Mouse (Mus musculus) intestine, embryonic 16.5 days (tissue): ENCODE measurements around the gene Ppp1r11. TPM values are rescaled to one million over a fixed set of nuclear protein-coding genes. Genes with fewer than 3 reads are reported as not detected.

Experiments used
- ATAC-seq: fragments of 200-750 bp; cut with Nextera tagmentation; 2 replicates; pipeline ENCODE4 v1.8.0; 2017; ENCODE audit warnings: moderate TSS enrichment, moderate library complexity
- H3K27ac ChIP-seq: fragments of 300-500 bp; sonication (generic); 2 replicates; pipeline ENCODE4 v1.5.1; 2014; ENCODE audit warnings: mild to moderate bottlenecking, low read length
- H3K27me3 ChIP-seq: fragments of 300-500 bp; sonication (generic); replicated peaks from 2 replicates; pipeline ENCODE4 v1.6.1; 2014; ENCODE audit warnings: low read length, control low read depth, mixed read lengths; ENCODE audit not compliant: control insufficient read depth, insufficient read depth
- H3K36me3 ChIP-seq: fragments of 300-500 bp; sonication (generic); 2 replicates; pipeline ENCODE4 v1.6.1; 2014; ENCODE audit warnings: low read length, control low read depth; ENCODE audit not compliant: control insufficient read depth, insufficient read depth
- H3K4me1 ChIP-seq: fragments of 300-500 bp; sonication (generic); 2 replicates; pipeline ENCODE4 v1.6.1; 2014; ENCODE audit warnings: low read length, control low read depth, mixed read lengths; ENCODE audit not compliant: control insufficient read depth, insufficient read depth
- H3K4me2 ChIP-seq: fragments of 300-500 bp; sonication (generic); 2 replicates; pipeline ENCODE4 v1.6.1; 2014; ENCODE audit warnings: low read depth, low read length, control low read depth
- H3K4me3 ChIP-seq: fragments of 300-500 bp; sonication (generic); 2 replicates; pipeline ENCODE4 v1.5.1; 2014; ENCODE audit warnings: mild to moderate bottlenecking, low read length
- H3K9ac ChIP-seq: fragments of 300-500 bp; sonication (generic); 2 replicates; pipeline ENCODE4 v1.6.1; 2014; ENCODE audit warnings: low read depth, low read length
- H3K9me3 ChIP-seq: fragments of 300-500 bp; sonication (generic); 2 replicates; pipeline ENCODE4 v1.6.1; 2016; ENCODE audit warnings: low read length, control low read depth; ENCODE audit not compliant: control insufficient read depth
- WGBS: fragments of 180-500 bp; shearing (Covaris S2); extraction: QIAGEN DNeasy Blood & Tissue Kit; methylation state at CpG from one replicate; pipeline ENCODE4 v1.1.7; 2014; 5-methylcytosine and 5-hydroxymethylcytosine counted together
- polyA plus RNA-seq: library from polyadenylated mRNA; unstranded; fragments of >200 nt; fragmentation: Nextera tagmentation; extraction: Ambion mirVana; gene quantifications from 2 replicates; pipeline ENCODE4 v1.2.1, GENCODE M21; 2015

Gene Ppp1r11
- polyA plus RNA-seq, 1 experiment from 2014 or later: 101 TPM

GRCm38 (mm10) chr17:36908235-36908634 is 43.3 kb downstream of the Ppp1r11 start:
- H3K4me2 ChIP-seq: no peak overlapping the region
- H3K4me1 ChIP-seq: no peaks in the 10 kb centered on the region
- H3K27me3 ChIP-seq: no peaks in the 10 kb centered on the region
- H3K9ac ChIP-seq: no peak overlapping the region
- H3K27ac ChIP-seq: no peak overlapping the region
- H3K4me3 ChIP-seq: no peak overlapping the region
- 56% methylated on average over 1 of the region's 1 CpGs for WGBS
- H3K36me3 ChIP-seq: no peaks in the 10 kb centered on the region
- H3K9me3 ChIP-seq: no peaks in the 10 kb centered on the region
- ATAC-seq: no peak

- no peak overlapping the region for H3K9ac ChIP-seq
- no peaks in the 10 kb centered on the region for H3K27me3 ChIP-seq
- 70% methylated on average over 3 of the region's 3 CpGs for WGBS
- no peak for ATAC-seq
- no peak overlapping the region for H3K27ac ChIP-seq
- H3K4me3 ChIP-seq: no peak overlapping the region
- H3K4me1 ChIP-seq: no peaks in the 10 kb centered on the region
- no peak overlapping the region for H3K4me2 ChIP-seq
- no peaks in the 10 kb centered on the region for H3K36me3 ChIP-seq
- H3K9me3 ChIP-seq: no peaks in the 10 kb centered on the region
Measured at GRCm38 (mm10) chr17:36903651-36904050, 47.9 kb downstream of the Ppp1r11 start.

- 35% methylated on average over 1 of the region's 1 CpGs for WGBS
- no peaks in the 10 kb centered on the region for H3K4me1 ChIP-seq
- no peaks in the 10 kb centered on the region for H3K27me3 ChIP-seq
- no peaks in the 10 kb centered on the region for H3K9me3 ChIP-seq
- no peak overlapping the region for H3K9ac ChIP-seq
- ATAC-seq: no peak
- no peak overlapping the region for H3K27ac ChIP-seq
- no peaks in the 10 kb centered on the region for H3K36me3 ChIP-seq
- peak overlapping the region; percentile 60 for H3K4me2 ChIP-seq
- peak overlapping the region; percentile 42 for H3K4me3 ChIP-seq
Measured at GRCm38 (mm10) chr17:36900691-36901090, 50.9 kb downstream of the Ppp1r11 start.

- no peaks in the 10 kb centered on the region for H3K36me3 ChIP-seq
- H3K4me1 ChIP-seq: 0 out of 2 replicates have a peak, but pooled peaks cover 2% of the 10 kb centered on the region
- 75% methylated on average over 5 of the region's 5 CpGs for WGBS
- no peak for ATAC-seq
- peak overlapping the region; percentile 65 for H3K9ac ChIP-seq
- H3K27ac ChIP-seq: 0 out of 2 replicates have a peak overlapping the region, but pooled peaks have one; percentile 12
- H3K4me3 ChIP-seq: peak overlapping the region; percentile 42
- no peaks in the 10 kb centered on the region for H3K27me3 ChIP-seq
- H3K9me3 ChIP-seq: no peaks in the 10 kb centered on the region
- H3K4me2 ChIP-seq: peak overlapping the region; percentile 60
Measured at GRCm38 (mm10) chr17:36900001-36900400, 51.5 kb downstream of the Ppp1r11 start.

GRCm38 (mm10) chr17:36899376-36899775 is 52.2 kb downstream of the Ppp1r11 start:
- Histone ChIP-seq H3K4me3 (peak overlapping the region; percentile 42), H3K4me1 (0 out of 2 replicates have a peak, but pooled peaks cover 2% of the 10 kb centered on the region), H3K9me3 (no peaks in the 10 kb centered on the region), H3K36me3 (no peaks in the 10 kb centered on the region), H3K27ac (peak overlapping the region; percentile 97), H3K27me3 (no peaks in the 10 kb centered on the region), H3K9ac (peak overlapping the region; percentile 65), H3K4me2 (peak overlapping the region; percentile 60)
- no peak for ATAC-seq
- WGBS: 75% methylated on average over 4 of the region's 4 CpGs

Other genes starting within 250 kb of the Ppp1r11 start
- gene H2-M10.5, start 178.8 kb downstream of the Ppp1r11 start, polyA plus RNA-seq: not detected in 2 replicates
- not detected in 2 replicates for gene H2-M10.6, start 139.6 kb downstream of the Ppp1r11 start, polyA plus RNA-seq
- 36.5 and 39.2 TPM in 2 replicates for gene Trim26, start 114.6 kb downstream of the Ppp1r11 start, polyA plus RNA-seq
- 8.5 and 11.6 TPM in 2 replicates for gene Trim15, start 84.5 kb downstream of the Ppp1r11 start, polyA plus RNA-seq
- gene Trim10, start 82.2 kb downstream of the Ppp1r11 start, polyA plus RNA-seq: 3.3 and 5.7 TPM in 2 replicates
- gene Trim40, start 61.6 kb downstream of the Ppp1r11 start, polyA plus RNA-seq: 2.3 and 2.6 TPM in 2 replicates
- gene Trim31, start 53.6 kb downstream of the Ppp1r11 start, polyA plus RNA-seq: 63.1 and 69.7 TPM in 2 replicates
- gene Rnf39, start 8.8 kb downstream of the Ppp1r11 start, polyA plus RNA-seq: 1.8 and 2.4 TPM in 2 replicates
- 68.5 and 72.2 TPM in 2 replicates for gene Znrd1, start 6.8 kb upstream of the Ppp1r11 start, polyA plus RNA-seq
- gene Znrd1as, start 6.9 kb upstream of the Ppp1r11 start, polyA plus RNA-seq: 6.1 and 6.6 TPM in 2 replicates
- gene 2410137M14Rik, start 29.5 kb upstream of the Ppp1r11 start, polyA plus RNA-seq: not detected in 2 replicates
- gene H2-M5, start 37.8 kb upstream of the Ppp1r11 start, polyA plus RNA-seq: 0.16 and 0.22 TPM in 2 replicates
- gene Zfp57, start 49.4 kb upstream of the Ppp1r11 start, polyA plus RNA-seq: 41.3 and 43.2 TPM in 2 replicates
- gene Mog, start 71.7 kb upstream of the Ppp1r11 start, polyA plus RNA-seq: not detected in 2 replicates
- gene Gabbr1, start 94.2 kb upstream of the Ppp1r11 start, polyA plus RNA-seq: 5.4 and 6.2 TPM in 2 replicates
- not detected in 2 replicates for gene Olfr90, start 136.8 kb upstream of the Ppp1r11 start, polyA plus RNA-seq
- gene Olfr91, start 146.5 kb upstream of the Ppp1r11 start, polyA plus RNA-seq: not detected in 2 replicates
- not detected in 2 replicates for gene Olfr92, start 168.3 kb upstream of the Ppp1r11 start, polyA plus RNA-seq
- gene Olfr93, start 209.8 kb upstream of the Ppp1r11 start, polyA plus RNA-seq: not detected in 2 replicates
- not detected in 2 replicates for gene Ubd, start 242.2 kb upstream of the Ppp1r11 start, polyA plus RNA-seq
- gene Olfr94, start 249.3 kb upstream of the Ppp1r11 start, polyA plus RNA-seq: not detected in 2 replicates